Mouse (Mus musculus) hindbrain, embryonic 13.5 days (tissue): ENCODE measurements at regions not wholly inside any gene's neighbourhood (a gene's known extent, or its start where the extent isn't known, plus 50 kb on each side); places are given as distances from the start of the nearest gene placed in this dataset. TPM values are rescaled to one million over a fixed set of nuclear protein-coding genes. Genes with fewer than 3 reads are reported as not detected.
"Not testable (repeated sequence)": the region's sequence is repeated elsewhere in the genome, so short reads cannot be mapped to it uniquely, and the experiment has no call there.

Source experiments
- ATAC-seq: fragments of 200-750 bp; cut with Nextera tagmentation; 2 replicates; pipeline ENCODE4 v1.8.0; 2017; ENCODE audit warnings: moderate TSS enrichment; ENCODE audit not compliant: low FRiP score
- H3K27ac ChIP-seq: fragments of 300-500 bp; sonication (generic); 2 replicates; pipeline ENCODE4 v1.5.1; 2015; ENCODE audit warnings: inconsistent platforms, mild to moderate bottlenecking, moderate library complexity
- H3K27me3 ChIP-seq: fragments of 300-500 bp; sonication (generic); 2 replicates; pipeline ENCODE4 v1.6.1; 2015; ENCODE audit warnings: mild to moderate bottlenecking, inconsistent platforms
- H3K36me3 ChIP-seq: fragments of 300-500 bp; sonication (generic); 2 replicates; pipeline ENCODE4 v1.6.1; 2015; ENCODE audit warnings: mild to moderate bottlenecking, inconsistent platforms
- H3K4me1 ChIP-seq: fragments of 300-500 bp; sonication (generic); replicated peaks from 2 replicates; pipeline ENCODE4 v1.6.1; 2015; ENCODE audit warnings: inconsistent platforms
- H3K4me2 ChIP-seq: fragments of 300-500 bp; sonication (generic); 2 replicates; pipeline ENCODE4 v1.6.1; 2015; ENCODE audit warnings: inconsistent platforms, mild to moderate bottlenecking, moderate library complexity
- H3K4me3 ChIP-seq: fragments of 300-500 bp; sonication (generic); 2 replicates; pipeline ENCODE4 v1.5.1; 2015; ENCODE audit warnings: mild to moderate bottlenecking, inconsistent platforms
- H3K9ac ChIP-seq: fragments of 300-500 bp; sonication (generic); 2 replicates; pipeline ENCODE4 v1.6.1; 2015; ENCODE audit warnings: mild to moderate bottlenecking, inconsistent platforms
- H3K9me3 ChIP-seq: fragments of 300-500 bp; sonication (generic); 2 replicates; pipeline ENCODE4 v1.6.1; 2016; ENCODE audit warnings: inconsistent platforms
- whole genome bisulfite sequencing: fragments of 180-500 bp; shearing (Covaris S2); methylation state at CpG from one replicate; pipeline ENCODE4 v1.1.7; 2015; 5-methylcytosine and 5-hydroxymethylcytosine counted together
- microRNA-seq: library from miRNA; unstranded; fragments of <30 nt; microRNA quantifications from one replicate; pipeline ENCODE4, GENCODE M21; 2016

- not testable (repeated sequence) for H3K36me3 ChIP-seq, ATAC-seq
- WGBS, result 83% methylated on average over 2 of the region's 2 CpGs
Measured at GRCm38 (mm10) chr9:25849914-25850313, 368.6 kb downstream of the Eepd1 start.

GRCm38 (mm10) chr9:25850608-25851007 lies 369.3 kb downstream of the Eepd1 start:
- not testable (repeated sequence) for H3K36me3 ChIP-seq, H3K4me2 ChIP-seq, H3K9ac ChIP-seq, H3K27ac ChIP-seq, H3K4me3 ChIP-seq, H3K4me1 ChIP-seq, H3K9me3 ChIP-seq, ATAC-seq, H3K27me3 ChIP-seq
- 60% methylated on average over 3 of the region's 3 CpGs for WGBS

More at GRCm38 (mm10) chr9:25849914-25850313, 368.6 kb downstream of the Eepd1 start:
- not testable (repeated sequence) for H3K4me3 ChIP-seq, H3K4me2 ChIP-seq, H3K9me3 ChIP-seq, H3K4me1 ChIP-seq, H3K27me3 ChIP-seq, H3K9ac ChIP-seq, H3K27ac ChIP-seq

GRCm38 (mm10) chr9:25854545-25854944 lies 373.2 kb downstream of the Eepd1 start:
- H3K9ac ChIP-seq, result no peak overlapping the region
- H3K4me2 ChIP-seq, result no peak overlapping the region
- no peaks in the 10 kb centered on the region for H3K36me3 ChIP-seq
- H3K9me3 ChIP-seq, result no peaks in the 10 kb centered on the region
- H3K4me3 ChIP-seq, result no peak overlapping the region
- no peak for ATAC-seq
- H3K4me1 ChIP-seq, result no peaks in the 10 kb centered on the region
- H3K27me3 ChIP-seq, result no peaks in the 10 kb centered on the region
- H3K27ac ChIP-seq, result no peak overlapping the region
- 30% methylated on average over 1 of the region's 1 CpGs for WGBS

GRCm38 (mm10) chr9:25870260-25870659 lies 388.9 kb downstream of the Eepd1 start:
- WGBS, result 76% methylated on average over 2 of the region's 2 CpGs
- H3K4me2 ChIP-seq, result no peak overlapping the region
- H3K27me3 ChIP-seq, result no peaks in the 10 kb centered on the region
- no peak for ATAC-seq
- no peak overlapping the region for H3K27ac ChIP-seq
- no peak overlapping the region for H3K4me3 ChIP-seq
- no peak overlapping the region for H3K9ac ChIP-seq
- no peaks in the 10 kb centered on the region for H3K36me3 ChIP-seq
- no peaks in the 10 kb centered on the region for H3K9me3 ChIP-seq
- H3K4me1 ChIP-seq, result no peaks in the 10 kb centered on the region

- no peak overlapping the region for H3K4me3 ChIP-seq
- no peaks in the 10 kb centered on the region for H3K36me3 ChIP-seq
- no peaks in the 10 kb centered on the region for H3K27me3 ChIP-seq
- H3K9me3 ChIP-seq, result no peaks in the 10 kb centered on the region
- no peak for ATAC-seq
- H3K27ac ChIP-seq, result no peak overlapping the region
- H3K9ac ChIP-seq, result no peak overlapping the region
- no peak overlapping the region for H3K4me2 ChIP-seq
- H3K4me1 ChIP-seq, result no peaks in the 10 kb centered on the region
Measured at GRCm38 (mm10) chr9:25896333-25896905, 415.1 kb downstream of the Eepd1 start.

Small RNA genes in the stretch of these regions (microRNA-seq; reads per million reads assigned to microRNA genes)
- gene Gm26190, result not detected
